Mouse (Mus musculus) cerebellum, adult 2 months (tissue): Measurements from ENCODE around the gene Stox2.

Experiments used
- CTCF ChIP-seq: fragments of 200-500 bp; IDR thresholded peaks from 2 replicates; pipeline ENCODE4 v1.5.1; 2011; ENCODE audit warnings: low read depth, mild to moderate bottlenecking, control low read depth, low read length, moderate library complexity, borderline replicate concordance; ENCODE audit not compliant: insufficient read depth
- POLR2A ChIP-seq: fragments of 200-500 bp; IDR thresholded peaks from 2 replicates; pipeline ENCODE4 v1.6.1; 2011; ENCODE audit warnings: low read length, control low read depth, borderline replicate concordance; ENCODE audit not compliant: insufficient read depth

DNA sequence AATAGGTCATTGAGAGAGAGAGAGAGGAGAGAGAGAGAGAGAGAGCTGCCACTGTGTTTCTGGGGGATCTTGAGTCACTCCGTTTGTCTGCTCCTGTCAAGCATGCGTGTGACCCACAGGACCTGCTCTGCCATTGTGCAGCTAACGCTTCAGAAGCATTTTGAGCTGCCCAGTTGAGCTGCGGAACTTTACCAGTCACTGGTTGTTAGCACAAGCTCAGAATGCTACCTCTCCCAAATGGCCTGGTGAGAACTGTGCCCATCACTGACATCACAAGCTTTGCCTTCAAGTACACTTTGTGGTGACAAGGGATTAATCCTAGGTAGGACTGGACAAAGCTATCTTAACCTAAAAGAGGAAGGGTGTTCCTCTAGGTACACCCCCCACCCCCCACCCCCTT is 263.9 kb downstream of the Stox2 start:
- no peak for TF ChIP-seq CTCF
- TF ChIP-seq POLR2A: no peak
